Mouse (Mus musculus) limb, embryonic 11.5 days (tissue): ENCODE measurements around the gene Bpifb6. TPM values are rescaled to one million over a fixed set of nuclear protein-coding genes. Genes with fewer than 3 reads are reported as not detected.

Experiments used
- ATAC-seq: fragments of 200-750 bp; cut with Nextera tagmentation; 2 replicates; pipeline ENCODE4 v1.8.0; 2017; ENCODE audit warnings: low read depth; ENCODE audit not compliant: insufficient number of reproducible peaks, low FRiP score, low TSS enrichment
- DNase-seq: peaks from one replicate; pipeline ENCODE4 v3.0.0-alpha.2; 2015; ENCODE audit warnings: low spot score
- H3K27ac ChIP-seq: fragments of 300-500 bp; sonication (generic); replicated peaks from 2 replicates; pipeline ENCODE4 v1.5.1; 2014; ENCODE audit warnings: low read depth, mild to moderate bottlenecking, low read length
- H3K27me3 ChIP-seq: fragments of 300-500 bp; sonication (generic); 2 replicates; pipeline ENCODE4 v1.6.1; 2014; ENCODE audit warnings: mild to moderate bottlenecking, low read length, mixed read lengths; ENCODE audit not compliant: control insufficient read depth, insufficient read depth
- H3K36me3 ChIP-seq: fragments of 300-500 bp; sonication (generic); 2 replicates; pipeline ENCODE4 v1.6.1; 2014; ENCODE audit warnings: mild to moderate bottlenecking, low read length, moderate library complexity, mixed read lengths; ENCODE audit not compliant: control insufficient read depth, insufficient read depth
- H3K4me1 ChIP-seq: fragments of 300-500 bp; sonication (generic); 2 replicates; pipeline ENCODE4 v1.6.1; 2014; ENCODE audit warnings: low read length, mixed read lengths; ENCODE audit not compliant: control insufficient read depth, insufficient read depth
- H3K4me2 ChIP-seq: fragments of 300-500 bp; sonication (generic); 2 replicates; pipeline ENCODE4 v1.6.1; 2014; ENCODE audit warnings: low read depth, mild to moderate bottlenecking, moderate library complexity; ENCODE audit not compliant: severe bottlenecking
- H3K4me3 ChIP-seq: fragments of 300-500 bp; sonication (generic); 2 replicates; pipeline ENCODE4 v1.5.1; 2014; ENCODE audit warnings: low read depth, low read length
- H3K9ac ChIP-seq: fragments of 300-500 bp; sonication (generic); 2 replicates; pipeline ENCODE4 v1.6.1; 2014; ENCODE audit warnings: mild to moderate bottlenecking, low read length
- H3K9me3 ChIP-seq: fragments of 300-500 bp; sonication (generic); 2 replicates; pipeline ENCODE4 v1.6.1; 2016; ENCODE audit warnings: low read length; ENCODE audit not compliant: control insufficient read depth
- WGBS: fragments of 180-500 bp; shearing (Covaris S2); extraction: QIAGEN DNeasy Blood & Tissue Kit; methylation state at CpG from one replicate; pipeline ENCODE4 v1.1.7; 2014; 5-methylcytosine and 5-hydroxymethylcytosine counted together
- polyA plus RNA-seq: library from polyadenylated mRNA; unstranded; fragments of >200 nt; fragmentation: Nextera tagmentation; extraction: Ambion mirVana; gene quantifications from 2 replicates; pipeline ENCODE4 v1.2.1, GENCODE M21; 2014

Bpifb6 gene
- polyA plus RNA-seq, 1 experiment from 2014 or later: not detected

- Histone ChIP-seq H3K36me3 (no peaks in the 10 kb centered on the region), H3K4me2 (no peak overlapping the region), H3K27ac (no peak overlapping the region), H3K27me3 (no peaks in the 10 kb centered on the region), H3K9ac (no peak overlapping the region), H3K9me3 (no peaks in the 10 kb centered on the region), H3K4me1 (no peaks in the 10 kb centered on the region), H3K4me3 (no peak overlapping the region)
- ATAC-seq (no peak), DNase-seq (no peak)
- 78% methylated on average over 5 of the region's 5 CpGs for WGBS
Observed at GRCm38 (mm10) chr2:153899111-153899510, 1.1 kb upstream of the Bpifb6 start.

DNA sequence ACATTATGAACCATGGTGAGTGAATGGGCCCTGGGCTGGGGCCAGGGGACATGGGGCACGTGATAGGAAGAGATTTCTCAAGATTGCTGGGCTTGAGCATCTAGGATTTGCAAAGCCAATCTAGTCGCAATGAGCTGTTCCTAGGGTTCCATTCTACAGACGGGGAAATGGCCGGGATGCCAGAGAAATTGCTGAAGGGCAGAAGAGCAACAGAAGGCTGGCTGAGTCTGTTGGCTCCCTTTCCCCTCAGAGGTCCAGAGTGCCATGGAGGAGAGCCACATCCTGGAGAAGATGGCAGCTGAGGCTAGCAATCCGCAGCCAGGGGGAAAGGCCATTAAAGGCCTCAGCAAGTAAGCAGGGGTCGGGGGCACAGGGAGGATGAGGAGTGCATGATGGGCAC lies 2.5 kb downstream of the Bpifb6 start:
- no peak for DNase-seq
- no peak overlapping the region for H3K4me3 ChIP-seq
- H3K27ac ChIP-seq: no peak overlapping the region
- no peak overlapping the region for H3K4me2 ChIP-seq
- WGBS: 80% methylated on average over 6 of the region's 6 CpGs
- ATAC-seq: no peak
- no peaks in the 10 kb centered on the region for H3K9me3 ChIP-seq
- H3K4me1 ChIP-seq: no peaks in the 10 kb centered on the region
- H3K27me3 ChIP-seq: no peaks in the 10 kb centered on the region
- H3K36me3 ChIP-seq: no peaks in the 10 kb centered on the region
- H3K9ac ChIP-seq: no peak overlapping the region

DNA sequence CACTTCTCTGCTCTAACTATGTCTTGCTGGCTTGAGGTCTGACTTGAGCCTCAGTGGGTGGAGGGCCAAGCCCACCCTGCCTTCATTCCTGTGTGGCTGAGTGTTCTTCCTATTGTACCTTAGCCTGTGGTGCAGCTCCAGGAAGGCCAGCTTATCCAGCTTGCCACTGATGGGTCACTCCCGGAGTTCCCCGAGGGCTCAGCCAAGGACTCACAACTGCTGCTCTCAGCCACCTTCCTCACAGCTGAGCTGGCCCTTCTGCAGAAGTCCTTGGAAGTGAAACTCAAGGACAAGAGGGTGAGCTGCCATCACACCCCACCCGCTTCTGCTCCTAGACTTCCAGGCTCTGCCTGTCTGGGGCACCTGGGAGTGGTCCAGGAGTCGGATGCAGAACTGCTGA lies 6.4 kb downstream of the Bpifb6 start:
- no peak overlapping the region for H3K9ac ChIP-seq
- H3K4me3 ChIP-seq: no peak overlapping the region
- DNase-seq: no peak
- ATAC-seq: no peak
- no peaks in the 10 kb centered on the region for H3K36me3 ChIP-seq
- WGBS: 92% methylated on average over 4 of the region's 4 CpGs
- H3K27ac ChIP-seq: no peak overlapping the region
- H3K4me2 ChIP-seq: no peak overlapping the region
- no peaks in the 10 kb centered on the region for H3K9me3 ChIP-seq
- H3K27me3 ChIP-seq: no peaks in the 10 kb centered on the region
- no peaks in the 10 kb centered on the region for H3K4me1 ChIP-seq

DNA sequence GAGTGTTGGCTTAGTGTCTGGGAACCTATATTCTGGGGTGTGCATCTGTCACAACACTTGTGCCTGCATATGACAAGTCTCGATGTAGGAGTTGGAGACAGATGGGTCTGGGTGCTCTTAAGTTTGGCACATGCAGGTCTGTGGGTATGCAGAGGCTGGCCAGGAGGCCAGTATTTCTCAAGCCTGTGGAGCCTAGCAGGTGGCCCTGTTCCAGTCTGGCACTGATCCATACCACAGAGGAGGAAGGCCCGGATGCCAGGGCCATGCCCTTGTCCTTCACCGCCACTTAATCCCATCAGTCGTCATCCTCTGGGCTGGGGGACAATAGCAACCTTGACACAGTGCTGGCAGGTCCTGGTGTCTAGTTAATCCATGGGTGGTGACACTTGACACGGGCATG lies 14.0 kb downstream of the Bpifb6 start:
- Histone ChIP-seq H3K9ac (no peak overlapping the region), H3K27me3 (no peaks in the 10 kb centered on the region), H3K4me3 (no peak overlapping the region), H3K36me3 (no peaks in the 10 kb centered on the region), H3K9me3 (no peaks in the 10 kb centered on the region), H3K4me1 (no peaks in the 10 kb centered on the region), H3K27ac (no peak overlapping the region), H3K4me2 (no peak overlapping the region)
- 87% methylated on average over 5 of the region's 5 CpGs for WGBS
- ATAC-seq (no peak), DNase-seq (no peak)

- Histone ChIP-seq H3K9ac (no peak within 1 kb of the TSS), H3K36me3 (no peaks in the 10 kb centered on the region), H3K4me2 (no peak within 1 kb of the TSS), H3K27me3 (no peaks in the 10 kb centered on the region), H3K4me3 (no peak within 1 kb of the TSS), H3K27ac (no peak within 1 kb of the TSS), H3K4me1 (no peaks in the 10 kb centered on the region), H3K9me3 (no peaks in the 10 kb centered on the region)
- DNase-seq: no peak
- ATAC-seq: no peak
- 73% methylated on average over 8 of the region's 8 CpGs for WGBS
Observed at GRCm38 (mm10) chr2:153917930-153918329, 17.7 kb downstream of the Bpifb6 start, which contains the start of gene Bpifb3. Gene Bpifb3 (plus strand): TSS chr2:153918230.

DNA sequence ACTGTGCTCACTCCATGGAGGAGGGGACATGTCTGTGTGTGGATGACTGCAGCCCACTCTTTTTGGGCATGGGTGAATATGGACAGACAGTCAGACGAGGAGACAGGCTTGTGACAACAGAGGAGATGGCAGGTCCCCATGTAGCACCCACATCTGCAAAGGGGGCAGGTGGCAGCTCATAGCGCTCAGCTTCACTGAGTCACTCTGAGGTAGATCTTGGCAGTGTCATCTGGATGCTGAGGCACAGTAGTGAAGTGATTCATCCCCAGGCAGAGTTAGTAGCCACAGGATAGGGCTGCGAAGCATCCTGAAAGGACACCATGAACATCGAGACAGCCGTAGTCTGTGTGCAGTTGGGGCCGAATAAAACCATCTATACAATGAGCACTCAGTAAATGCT lies 21.1 kb downstream of the Bpifb6 start:
- Histone ChIP-seq H3K36me3 (no peaks in the 10 kb centered on the region), H3K9ac (no peak overlapping the region), H3K27ac (no peak overlapping the region), H3K4me3 (no peak overlapping the region), H3K27me3 (no peaks in the 10 kb centered on the region), H3K4me2 (no peak overlapping the region), H3K4me1 (no peaks in the 10 kb centered on the region), H3K9me3 (no peaks in the 10 kb centered on the region)
- DNase-seq (no peak), ATAC-seq (no peak)
- WGBS: 87% methylated on average over 6 of the region's 6 CpGs

GRCm38 (mm10) chr2:153929871-153930413 lies 29.8 kb downstream of the Bpifb6 start:
- Histone ChIP-seq H3K4me2 (no peak overlapping the region), H3K9me3 (no peaks in the 10 kb centered on the region), H3K9ac (no peak overlapping the region), H3K27ac (no peak overlapping the region), H3K36me3 (no peaks in the 10 kb centered on the region), H3K27me3 (no peaks in the 10 kb centered on the region), H3K4me1 (no peaks in the 10 kb centered on the region), H3K4me3 (no peak overlapping the region)
- ATAC-seq (peak; percentile 44; the same call in 1 of the 2 replicates), DNase-seq (peak; percentile 78)
- 49% methylated on average over 3 of the region's 3 CpGs for WGBS

DNA sequence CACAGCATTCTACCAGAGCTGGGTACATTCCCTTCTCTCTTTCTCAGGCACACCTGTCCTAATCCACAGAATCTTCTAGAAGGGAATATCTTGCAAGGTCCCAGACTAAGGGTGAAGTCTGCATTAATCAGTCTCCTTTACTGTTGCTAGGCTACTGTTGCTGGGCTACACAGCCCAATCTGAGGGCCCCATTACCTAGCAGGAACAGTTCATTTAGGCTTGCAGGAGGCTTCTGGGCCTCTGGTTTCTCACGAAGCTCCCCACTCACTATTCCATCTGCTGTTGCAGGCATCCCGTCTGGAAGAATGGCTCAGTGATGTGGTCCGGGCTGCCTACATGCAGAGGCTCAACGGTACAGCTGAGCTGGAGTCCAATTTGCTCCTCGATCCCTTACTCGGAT lies 30.9 kb downstream of the Bpifb6 start:
- no peaks in the 10 kb centered on the region for H3K27me3 ChIP-seq
- no peaks in the 10 kb centered on the region for H3K4me1 ChIP-seq
- H3K27ac ChIP-seq: no peak overlapping the region
- H3K9me3 ChIP-seq: no peaks in the 10 kb centered on the region
- no peak overlapping the region for H3K4me3 ChIP-seq
- ATAC-seq (no peak), DNase-seq (no peak)
- 74% methylated on average over 6 of the region's 6 CpGs for WGBS
- H3K36me3 ChIP-seq: no peaks in the 10 kb centered on the region
- H3K4me2 ChIP-seq: no peak overlapping the region
- H3K9ac ChIP-seq: no peak overlapping the region

GRCm38 (mm10) chr2:153933311-153933710 lies 33.1 kb downstream of the Bpifb6 start:
- Histone ChIP-seq H3K4me2 (no peak overlapping the region), H3K27ac (no peak overlapping the region), H3K27me3 (no peaks in the 10 kb centered on the region), H3K4me1 (no peaks in the 10 kb centered on the region), H3K4me3 (no peak overlapping the region), H3K9ac (no peak overlapping the region), H3K36me3 (no peaks in the 10 kb centered on the region), H3K9me3 (no peaks in the 10 kb centered on the region)
- ATAC-seq (no peak), DNase-seq (no peak)
- 81% methylated on average over 6 of the region's 6 CpGs for WGBS
